Mouse (Mus musculus): ENCODE results near the gene Dnajc4. TPM values are rescaled to one million over a fixed set of nuclear protein-coding genes. Genes with fewer than 3 reads are reported as not detected.

The Dnajc4 gene
- polyA plus RNA-seq (2012; ENCODE audit: insufficient read depth, low replicate concordance) = 19.1 and 20.6 TPM in 2 replicates

- peaks cover 72% of the 10 kb centered on the region for H3K4me1 ChIP-seq
- no peaks in the 10 kb centered on the region for H3K27me3 ChIP-seq (replicated peaks)
- no peaks in the 10 kb centered on the region for H3K9me3 ChIP-seq
- peak within 1 kb of the TSS; percentile 96 for H3K4me3 ChIP-seq (replicated peaks)
- H3K36me3 ChIP-seq (replicated peaks; ENCODE audit: low read length) = peaks cover 14% of the 10 kb centered on the region
- TF ChIP-seq FLI1 (IDR thresholded peaks at IDR 0.05; ENCODE audit: low read length) (no peak), GATA1 (IDR thresholded peaks at IDR 0.05; ENCODE audit: borderline replicate concordance, low read length) (no peak)
These were observed at the start of gene Dnajc4 for GRCm38 (mm10) chr19:6992011-6992858. Dnajc4 (minus strand) TSS chr19:6992572.

GRCm38 (mm10) chr19:7041171-7041570 is 48.8 kb upstream of the Dnajc4 start:
- no peak for TF ChIP-seq GATA1 (IDR thresholded peaks at IDR 0.05; ENCODE audit: borderline replicate concordance, low read length)
- TF ChIP-seq FLI1 (IDR thresholded peaks at IDR 0.05; ENCODE audit: low read length) = no peak
- H3K27me3 ChIP-seq (replicated peaks) = peaks cover 3% of the 10 kb centered on the region
- H3K4me3 ChIP-seq (replicated peaks) = peak overlapping the region; percentile 95
- peaks cover 58% of the 10 kb centered on the region for H3K4me1 ChIP-seq
- no peaks in the 10 kb centered on the region for H3K9me3 ChIP-seq
- H3K36me3 ChIP-seq (replicated peaks; ENCODE audit: low read length) = peaks cover 10% of the 10 kb centered on the region

DNA sequence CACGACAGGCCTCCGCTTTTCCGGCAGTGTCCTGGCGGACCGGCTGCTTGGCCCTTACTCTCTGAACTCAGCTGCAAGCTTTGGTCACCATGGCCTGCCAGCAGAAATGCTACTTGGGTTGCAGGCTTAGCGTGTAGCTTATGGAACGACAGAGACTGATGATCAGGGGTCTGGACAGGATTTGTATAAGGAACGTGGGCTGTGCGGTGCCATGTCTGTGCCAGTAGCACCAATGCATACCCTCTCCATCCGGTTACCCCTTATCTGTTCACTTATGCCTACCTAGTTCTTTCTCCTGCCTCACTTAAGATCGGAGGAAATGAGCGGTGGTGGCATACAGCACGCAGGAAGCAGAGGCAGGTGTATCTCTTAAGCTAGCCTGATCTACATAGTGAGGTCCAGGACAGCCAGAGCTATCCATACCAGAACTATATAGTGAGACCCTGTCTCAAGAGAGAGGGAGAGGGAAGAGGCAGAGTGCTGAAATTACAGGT is 48.3 kb upstream of the Dnajc4 start:
- peak overlapping the region; percentile 95 for H3K4me3 ChIP-seq (replicated peaks)
- TF ChIP-seq FLI1 (IDR thresholded peaks at IDR 0.05; ENCODE audit: low read length) (no peak), GATA1 (IDR thresholded peaks at IDR 0.05; ENCODE audit: borderline replicate concordance, low read length) (no peak)

GRCm38 (mm10) chr19:7039841-7040636 is 47.7 kb upstream of the Dnajc4 start, which contains the start of gene Stip1:
Stip1 (minus strand) TSS chr19:7039967.
- peaks cover 3% of the 10 kb centered on the region for H3K27me3 ChIP-seq (replicated peaks)
- TF ChIP-seq GATA1 (IDR thresholded peaks at IDR 0.05; ENCODE audit: borderline replicate concordance, low read length) (no peak), FLI1 (IDR thresholded peaks at IDR 0.05; ENCODE audit: low read length) (no peak)
- H3K9me3 ChIP-seq = no peaks in the 10 kb centered on the region
- peaks cover 61% of the 10 kb centered on the region for H3K4me1 ChIP-seq
- H3K4me3 ChIP-seq (replicated peaks) = peak within 1 kb of the TSS; percentile 95
- peaks cover 19% of the 10 kb centered on the region for H3K36me3 ChIP-seq (replicated peaks; ENCODE audit: low read length)

More for the DNA sequence above, 48.3 kb upstream of the Dnajc4 start:
- Histone ChIP-seq H3K27me3 (replicated peaks) (peaks cover 3% of the 10 kb centered on the region), H3K36me3 (replicated peaks; ENCODE audit: low read length) (peaks cover 13% of the 10 kb centered on the region), H3K4me1 (peaks cover 61% of the 10 kb centered on the region), H3K9me3 (no peaks in the 10 kb centered on the region)

GRCm38 (mm10) chr19:7039088-7039720 is 46.8 kb upstream of the Dnajc4 start:
- peaks cover 54% of the 10 kb centered on the region for H3K4me1 ChIP-seq
- peaks cover 26% of the 10 kb centered on the region for H3K36me3 ChIP-seq (replicated peaks; ENCODE audit: low read length)
- H3K27me3 ChIP-seq (replicated peaks) = peaks cover 3% of the 10 kb centered on the region
- peak overlapping the region; percentile 95 for H3K4me3 ChIP-seq (replicated peaks)
- no peaks in the 10 kb centered on the region for H3K9me3 ChIP-seq
- TF ChIP-seq FLI1 (IDR thresholded peaks at IDR 0.05; ENCODE audit: low read length) (no peak), GATA1 (IDR thresholded peaks at IDR 0.05; ENCODE audit: borderline replicate concordance, low read length) (no peak)

DNA sequence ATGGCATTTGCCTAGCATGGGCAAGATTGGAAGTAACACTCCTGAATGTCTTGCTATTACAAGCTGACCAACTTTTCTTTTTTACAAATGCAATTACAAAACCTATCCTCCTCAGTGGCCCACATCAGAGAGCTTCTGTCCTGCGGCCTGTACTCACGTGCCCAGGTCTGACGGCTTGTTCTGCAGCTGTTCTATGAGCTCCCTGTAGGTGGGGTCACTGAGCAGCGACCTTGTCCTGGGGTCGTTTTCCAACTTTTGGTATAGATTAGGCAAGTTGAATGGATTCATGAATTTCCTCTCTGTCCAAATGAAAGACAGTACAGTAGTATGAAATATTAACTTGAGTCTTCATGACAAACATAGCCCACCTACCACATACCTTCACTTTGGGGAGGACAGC is 41.6 kb upstream of the Dnajc4 start:
- TF ChIP-seq GATA1 (IDR thresholded peaks at IDR 0.05; ENCODE audit: borderline replicate concordance, low read length) (no peak), FLI1 (IDR thresholded peaks at IDR 0.05; ENCODE audit: low read length) (no peak)
- H3K4me1 ChIP-seq = peaks cover 53% of the 10 kb centered on the region
- H3K9me3 ChIP-seq = no peaks in the 10 kb centered on the region
- no peaks in the 10 kb centered on the region for H3K27me3 ChIP-seq (replicated peaks)
- peaks cover 75% of the 10 kb centered on the region for H3K36me3 ChIP-seq (replicated peaks; ENCODE audit: low read length)
- H3K4me3 ChIP-seq (replicated peaks) = no peak overlapping the region

GRCm38 (mm10) chr19:7029531-7029930 is 37.2 kb upstream of the Dnajc4 start:
- Histone ChIP-seq H3K27me3 (replicated peaks) (no peaks in the 10 kb centered on the region), H3K4me3 (replicated peaks) (no peak overlapping the region), H3K4me1 (peaks cover 17% of the 10 kb centered on the region), H3K9me3 (no peaks in the 10 kb centered on the region), H3K36me3 (replicated peaks; ENCODE audit: low read length) (peaks cover 95% of the 10 kb centered on the region)
- TF ChIP-seq FLI1 (IDR thresholded peaks at IDR 0.05; ENCODE audit: low read length) = no peak
- TF ChIP-seq GATA1 (IDR thresholded peaks at IDR 0.05; ENCODE audit: borderline replicate concordance, low read length) = no peak

DNA sequence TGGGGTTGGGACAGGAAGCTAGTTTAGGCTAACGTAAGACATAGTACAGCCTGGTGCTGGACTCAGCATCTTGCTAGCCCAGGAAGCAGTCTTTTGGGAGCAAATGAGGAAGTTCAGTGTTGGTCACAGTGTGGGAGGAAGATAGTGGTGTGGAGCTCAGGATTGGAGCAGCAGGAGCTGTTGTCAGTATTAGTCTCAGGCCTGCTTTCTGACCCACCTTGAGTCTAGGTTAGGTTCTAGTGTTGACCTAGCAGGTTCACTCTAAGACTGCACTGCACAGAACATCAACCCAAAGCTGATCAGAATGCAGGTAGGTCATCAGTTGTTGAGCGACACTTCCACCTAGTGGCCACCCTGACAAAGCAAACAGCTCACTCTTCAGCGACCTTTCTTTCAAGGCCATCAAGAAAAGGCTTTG is 27.9 kb upstream of the Dnajc4 start:
- no peaks in the 10 kb centered on the region for H3K9me3 ChIP-seq
- H3K4me3 ChIP-seq (replicated peaks) = peak overlapping the region; percentile 96
- no peaks in the 10 kb centered on the region for H3K27me3 ChIP-seq (replicated peaks)
- H3K36me3 ChIP-seq (replicated peaks; ENCODE audit: low read length) = peaks cover 92% of the 10 kb centered on the region
- TF ChIP-seq FLI1 (IDR thresholded peaks at IDR 0.05; ENCODE audit: low read length) (no peak), GATA1 (IDR thresholded peaks at IDR 0.05; ENCODE audit: borderline replicate concordance, low read length) (no peak)
- peaks cover 75% of the 10 kb centered on the region for H3K4me1 ChIP-seq

DNA sequence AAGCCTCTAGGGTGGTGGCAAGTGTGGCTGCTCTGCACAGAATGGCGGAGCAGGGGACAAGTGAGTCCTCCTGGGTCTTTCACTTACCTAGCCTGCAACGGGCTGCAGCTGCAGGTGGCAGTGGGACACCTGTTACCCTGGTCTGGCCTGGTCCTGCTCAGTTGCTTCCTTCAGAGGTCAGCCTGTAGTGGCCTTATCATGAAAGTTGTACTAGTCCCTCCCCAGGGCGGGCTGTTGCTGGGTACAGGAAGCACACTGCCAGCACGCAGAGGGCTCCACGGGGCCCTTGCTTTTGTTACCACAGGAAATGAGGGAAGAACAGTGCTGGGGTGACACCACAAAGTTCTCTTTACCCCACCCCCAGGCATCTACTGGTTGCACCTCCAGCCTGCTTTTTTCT is 26.8 kb upstream of the Dnajc4 start, which contains the start of gene Fermt3:
Gene Fermt3, minus strand, starts transcription at position 279 of the 400 bp plus-strand sequence.
- TF ChIP-seq FLI1 (IDR thresholded peaks at IDR 0.05; ENCODE audit: low read length) (peak; percentile 80), GATA1 (IDR thresholded peaks at IDR 0.05; ENCODE audit: borderline replicate concordance, low read length) (no peak)
- peak within 1 kb of the TSS; percentile 96 for H3K4me3 ChIP-seq (replicated peaks)
- H3K36me3 ChIP-seq (replicated peaks; ENCODE audit: low read length) = peaks cover 89% of the 10 kb centered on the region

More for the DNA sequence above, 26.8 kb upstream of the Dnajc4 start, which contains the start of gene Fermt3:
- peaks cover 84% of the 10 kb centered on the region for H3K4me1 ChIP-seq
- H3K9me3 ChIP-seq = no peaks in the 10 kb centered on the region
- no peaks in the 10 kb centered on the region for H3K27me3 ChIP-seq (replicated peaks)

Data from megakaryocyte, embryonic 14.5 days (primary cell).